Mouse (Mus musculus) left cerebral cortex, postnatal 10 days (tissue): ENCODE data around the gene Col5a1. TPM values are rescaled to one million over a fixed set of nuclear protein-coding genes. Genes with fewer than 3 reads are reported as not detected.

ENCODE experiments used
- DNase-seq, 2 experiments: peaks; one replicate each; pipeline ENCODE4 v3.0.0; 2021 to 2022; ENCODE audit warnings: low spot score in 2 of 2, mixed read lengths in 1 of 2; ENCODE audit errors: extremely low spot score in 1 of 2
- intact Hi-C: fragments of 180-260 bp; cut with DNase I; formaldehyde crosslinking; loops from one replicate; pipeline ENCODE4 v1.15.1; 2025
- total RNA-seq, 2 experiments: library from RNA; stranded (reverse); gene quantifications; 2 replicates each; pipeline ENCODE4 v1.2.3; 2021

Gene Col5a1
- total RNA-seq, 2 experiments from 2014 or later, result 10.4 to 13.1 TPM

DNA sequence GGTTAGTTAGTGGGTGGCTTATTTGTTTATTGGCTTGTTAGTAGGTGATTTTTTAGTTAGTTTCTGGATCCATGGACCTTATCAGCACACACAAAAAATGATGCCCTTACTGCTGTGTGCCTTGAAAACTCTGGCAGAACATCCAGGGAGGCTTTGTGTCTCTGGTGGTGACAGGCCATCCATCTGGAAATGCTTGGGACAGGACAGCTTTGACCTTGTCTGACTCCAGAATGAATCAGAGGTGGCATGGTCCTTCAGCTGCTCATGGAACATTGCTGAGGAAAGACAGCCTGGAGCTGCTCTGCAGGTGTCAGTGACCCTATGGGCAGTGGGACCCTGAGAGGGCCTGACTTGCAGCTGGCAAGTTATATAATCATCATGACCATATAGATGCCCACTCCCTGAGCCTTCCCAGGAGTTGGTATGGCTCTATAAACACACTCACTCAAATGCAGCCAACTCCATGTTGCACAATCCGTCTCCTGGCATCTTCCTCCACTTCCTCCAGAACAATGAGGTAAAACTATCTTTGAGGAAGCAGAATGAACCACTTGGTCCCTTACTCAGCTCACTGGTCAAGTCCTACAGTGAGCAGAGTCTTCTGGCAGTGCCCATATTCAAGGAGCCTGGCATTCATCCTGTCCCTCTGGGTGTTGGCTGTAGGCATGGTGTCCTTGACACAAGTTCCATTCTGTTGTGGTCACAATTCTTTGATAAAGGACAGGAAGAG is 26.5 kb downstream of the Col5a1 start:
- no peak for DNase-seq
- intact Hi-C loops, result no loop called here

DNA sequence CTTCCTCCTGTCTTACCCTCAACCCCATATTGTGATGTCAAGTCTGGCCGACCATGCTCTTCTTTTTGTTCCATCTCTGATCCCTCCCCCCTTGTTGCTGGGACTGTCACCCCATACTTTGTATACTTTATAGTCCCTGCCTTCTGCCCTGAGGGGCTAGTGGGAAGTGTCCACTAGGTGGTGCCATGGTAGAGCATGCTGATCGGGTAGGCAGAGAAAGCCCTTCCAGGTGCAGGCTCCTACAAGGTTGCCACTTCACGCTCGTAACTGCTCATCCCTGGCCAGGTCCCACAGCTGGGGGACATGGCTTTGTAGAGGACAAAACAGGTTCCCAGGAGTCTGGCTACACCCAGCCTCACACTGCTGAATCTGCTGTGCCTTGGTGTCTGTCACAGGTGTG is 29.5 kb downstream of the Col5a1 start:
- no peak for DNase-seq
- intact Hi-C loops, result no loop called here

DNA sequence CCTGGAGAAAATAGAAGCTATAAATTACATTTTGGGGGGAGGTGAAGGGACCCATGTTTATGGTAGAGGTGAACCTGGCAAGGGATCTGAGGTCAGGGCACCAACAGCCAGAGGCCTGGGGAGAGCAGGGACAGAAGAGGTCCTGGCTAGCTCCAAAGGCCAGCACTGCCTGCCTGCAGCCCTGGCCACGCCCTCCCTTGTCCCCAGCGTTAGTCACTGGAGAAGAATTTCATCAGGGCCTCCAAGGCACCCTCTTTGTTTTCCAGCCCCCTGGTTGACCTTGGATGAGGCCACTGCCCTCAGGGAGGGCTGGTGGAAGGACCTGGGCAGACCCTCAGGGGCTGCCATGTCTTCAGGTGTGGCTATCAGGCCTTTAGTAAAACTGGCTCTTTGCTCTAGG is 30.1 kb downstream of the Col5a1 start:
- intact Hi-C loops, result no loop called here
- DNase-seq, result no peak

DNA sequence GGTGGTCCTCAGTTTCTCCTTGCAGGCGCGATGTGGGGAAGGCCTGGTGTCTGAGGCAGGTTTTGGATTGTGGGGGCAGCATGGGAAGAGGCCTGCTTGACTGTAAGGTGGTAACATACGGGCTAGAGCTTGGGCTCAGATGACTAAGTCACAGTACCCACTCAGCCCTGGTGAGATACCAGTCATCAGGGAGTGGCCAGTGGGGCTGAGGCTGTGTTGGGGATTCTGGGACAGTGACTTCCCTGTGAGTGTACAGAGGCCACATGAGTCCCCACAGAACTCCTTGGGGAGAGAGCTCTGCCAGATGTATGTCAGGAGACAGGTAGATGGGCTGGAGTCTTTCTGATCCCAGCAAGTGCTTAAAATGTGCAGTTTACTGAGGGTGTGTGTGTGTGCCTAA is 31.0 kb downstream of the Col5a1 start:
- no peak for DNase-seq
- intact Hi-C loops, result no loop called here

DNA sequence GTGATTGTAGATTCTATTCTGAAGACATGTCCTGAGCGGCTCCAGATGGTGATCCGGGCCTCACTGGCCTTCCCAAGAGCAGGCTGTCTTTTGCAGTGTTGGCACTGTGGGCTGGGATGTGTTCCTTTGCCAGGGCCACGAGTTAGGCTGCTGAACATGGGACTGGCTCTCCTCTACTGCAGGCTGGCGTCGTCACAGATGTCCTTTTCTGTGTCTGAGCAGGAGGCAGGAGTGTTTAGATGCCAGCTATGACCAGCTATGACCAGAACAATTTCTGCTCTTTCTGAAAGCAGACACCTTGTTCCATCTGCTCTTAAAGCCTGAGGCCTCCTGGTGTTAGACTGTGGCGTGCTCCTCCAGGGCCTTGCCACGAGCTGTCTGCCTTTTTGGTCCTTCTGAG is 31.9 kb downstream of the Col5a1 start:
- intact Hi-C loops, result no loop called here
- no peak for DNase-seq

DNA sequence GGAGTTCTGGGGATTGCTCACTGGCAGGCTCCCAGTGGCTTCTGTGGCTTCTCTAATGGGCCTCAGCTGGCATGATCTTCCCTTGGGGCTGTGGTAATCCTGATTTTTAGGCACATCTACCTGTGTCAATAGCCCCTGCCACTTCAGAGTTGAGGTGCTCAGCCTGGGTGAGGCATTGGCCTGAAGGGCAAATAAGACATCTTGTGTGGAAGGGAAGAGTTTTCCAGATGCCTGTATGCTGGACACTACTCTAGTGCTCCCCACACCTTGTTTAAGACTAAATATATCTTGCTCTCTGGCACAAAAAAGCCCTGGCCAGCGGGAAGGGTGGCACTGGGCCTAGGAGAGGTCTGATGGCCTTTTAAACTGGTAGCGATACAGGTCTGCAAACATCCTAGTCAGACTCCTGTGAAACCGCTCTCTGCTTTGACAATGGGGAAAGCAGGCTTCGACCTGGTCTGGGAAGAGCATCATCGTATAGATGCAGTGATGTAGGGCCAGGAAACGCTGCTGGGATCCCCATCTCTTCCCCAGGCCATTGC is 33.2 kb downstream of the Col5a1 start:
- no peak for DNase-seq
- intact Hi-C loops, result no loop called here

DNA sequence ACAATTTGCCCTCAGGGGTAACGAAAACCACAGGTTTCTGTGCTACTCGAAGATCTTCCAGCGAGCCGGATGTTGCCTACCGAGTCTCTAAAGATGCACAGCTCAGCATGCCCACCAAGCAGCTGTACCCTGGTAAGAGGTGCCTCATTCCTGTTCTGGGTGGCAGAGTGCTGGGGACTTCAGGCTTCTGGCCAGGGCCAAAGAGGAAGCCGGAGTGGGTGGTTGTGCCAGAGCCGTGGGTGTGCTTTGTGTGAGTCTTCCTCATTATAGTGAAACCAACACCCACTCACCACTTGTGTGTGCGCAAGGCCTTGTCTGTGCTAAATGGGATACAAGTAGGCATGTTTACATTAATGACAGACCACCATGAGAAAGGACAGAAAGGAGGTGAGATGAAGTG is 35.8 kb downstream of the Col5a1 start:
- intact Hi-C loops, result no loop called here
- DNase-seq, result no peak

DNA sequence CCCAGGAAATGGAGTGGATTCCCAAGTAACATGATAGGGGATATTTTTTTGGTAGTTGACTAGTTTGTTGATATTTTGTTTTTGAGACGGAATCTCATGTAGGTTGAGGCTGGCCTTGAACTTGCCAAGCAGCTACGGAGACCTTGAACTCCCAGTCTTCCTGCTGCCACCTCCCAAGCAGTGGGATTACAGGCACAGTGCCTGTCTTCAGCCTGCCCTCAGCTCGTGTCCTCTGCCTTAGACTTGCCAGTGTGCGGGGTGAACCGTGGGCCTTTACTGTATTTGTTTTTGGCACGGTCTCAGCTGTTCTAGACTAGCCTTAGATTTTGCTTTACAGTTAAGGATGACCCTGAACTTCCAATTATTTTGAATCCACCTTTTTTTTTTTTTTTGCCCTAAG is 37.5 kb downstream of the Col5a1 start:
- intact Hi-C loops, result no loop called here
- no peak for DNase-seq

DNA sequence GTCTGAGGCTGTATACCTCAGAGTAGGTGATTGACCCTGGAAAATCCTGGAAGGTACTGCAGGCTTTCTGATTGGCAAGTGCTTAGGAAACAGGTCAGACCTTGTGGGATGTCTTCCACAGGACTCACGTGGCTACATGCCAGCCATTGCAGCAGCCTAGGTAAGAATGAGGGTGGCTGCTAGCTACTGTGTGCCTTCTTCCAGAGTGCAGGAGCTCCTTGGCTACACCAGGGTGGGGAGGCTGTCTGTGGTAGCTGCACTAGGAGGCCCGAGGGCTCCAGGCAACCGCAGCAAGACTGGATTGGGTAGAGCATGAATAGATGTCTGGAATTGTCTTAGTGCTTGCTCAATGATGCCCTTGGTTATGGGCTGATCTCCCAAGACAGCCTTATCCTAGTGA is 38.2 kb downstream of the Col5a1 start:
- intact Hi-C loops, result no loop called here
- no peak for DNase-seq

DNA sequence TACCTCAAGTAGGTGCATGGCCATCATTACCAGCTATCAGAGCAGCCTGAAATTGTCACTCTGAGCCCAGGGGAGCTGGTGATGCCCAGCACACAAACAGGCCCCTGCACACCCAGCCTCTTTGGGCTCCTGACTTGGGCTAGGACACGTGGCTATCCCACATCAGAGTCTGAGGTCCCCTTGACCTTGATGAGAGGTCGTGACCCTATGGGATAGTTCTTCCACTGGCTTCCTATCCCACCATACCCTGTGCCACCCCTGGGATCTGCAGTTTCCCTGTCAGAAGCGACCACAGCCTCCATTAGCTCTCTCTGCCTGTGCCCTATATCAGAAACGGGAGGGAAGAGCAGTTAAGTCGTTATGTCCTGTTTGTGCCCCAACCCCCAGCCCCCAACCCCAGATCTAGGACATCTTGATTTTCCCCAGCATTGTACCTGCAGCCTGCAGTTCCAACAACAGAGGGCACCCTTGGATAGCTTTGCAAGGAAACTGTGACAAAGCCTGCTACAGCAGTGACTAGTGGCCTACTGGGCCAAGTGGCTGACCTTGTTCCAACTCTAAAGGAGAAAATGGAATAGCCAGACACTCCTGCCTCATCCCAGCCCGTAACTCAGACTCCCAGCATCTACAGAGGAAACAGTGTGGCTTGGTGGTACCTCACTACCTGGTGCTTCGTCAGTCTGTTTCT is 40.4 kb downstream of the Col5a1 start:
- DNase-seq, result peak; percentile 62 to 71
- intact Hi-C loops, result loop anchor here (2.0 to 5.0 kb wide), 2 partner anchors 276 to 492 kb away; no protein-coding TSS in a partner anchor

DNA sequence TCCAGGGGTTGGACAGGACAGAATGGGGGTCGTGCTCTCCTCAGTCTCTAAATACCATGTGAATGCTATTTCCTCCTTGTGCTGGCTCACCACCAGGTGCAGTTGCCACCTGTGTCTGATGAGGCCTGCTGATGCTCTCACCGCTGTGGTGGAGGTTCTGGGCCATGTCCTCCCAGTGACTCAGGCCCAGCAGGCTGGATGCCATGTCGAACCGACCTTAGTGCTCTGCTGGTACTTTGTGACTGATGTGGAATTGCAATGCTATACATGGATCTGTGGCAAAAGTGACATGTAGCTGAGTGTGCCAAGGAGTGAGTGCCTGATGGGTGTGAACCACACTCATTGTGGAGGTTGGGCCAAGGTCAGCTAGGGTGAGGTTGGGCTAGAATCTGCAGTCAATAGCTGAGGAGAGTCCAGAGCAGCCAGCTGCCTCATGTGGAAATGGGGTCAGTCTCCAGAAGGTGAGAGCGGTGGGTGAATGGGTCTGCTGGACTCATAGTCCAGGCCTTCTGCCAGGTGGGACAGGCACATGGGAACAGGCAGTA is 44.3 kb downstream of the Col5a1 start:
- no peak for DNase-seq
- intact Hi-C loops, result loop anchor here (2.0 kb wide), 1 partner anchor 44 kb away; no protein-coding TSS in a partner anchor

DNA sequence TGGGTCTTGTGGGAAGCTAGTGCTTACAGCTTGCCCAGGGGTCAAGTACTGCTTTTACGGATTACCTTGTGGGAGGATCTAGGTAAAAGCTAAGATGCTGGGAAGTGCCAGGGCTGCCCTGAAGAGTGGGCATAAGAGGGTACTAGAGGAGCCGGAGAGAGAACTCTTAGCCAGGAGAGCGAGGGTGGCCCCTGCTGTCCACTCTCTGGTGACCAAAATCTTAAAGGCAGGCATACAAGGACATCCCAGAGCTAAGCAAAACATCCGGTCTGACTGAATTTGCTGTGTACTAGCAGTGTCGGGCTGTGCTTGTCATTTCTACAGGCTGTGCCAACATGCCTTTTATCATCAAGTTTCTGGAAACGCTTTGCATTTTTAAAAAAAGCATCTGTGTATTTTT is 44.9 kb downstream of the Col5a1 start:
- no peak for DNase-seq
- intact Hi-C loops, result loop anchor here (2.0 kb wide), 1 partner anchor 44 kb away; no protein-coding TSS in a partner anchor

DNA sequence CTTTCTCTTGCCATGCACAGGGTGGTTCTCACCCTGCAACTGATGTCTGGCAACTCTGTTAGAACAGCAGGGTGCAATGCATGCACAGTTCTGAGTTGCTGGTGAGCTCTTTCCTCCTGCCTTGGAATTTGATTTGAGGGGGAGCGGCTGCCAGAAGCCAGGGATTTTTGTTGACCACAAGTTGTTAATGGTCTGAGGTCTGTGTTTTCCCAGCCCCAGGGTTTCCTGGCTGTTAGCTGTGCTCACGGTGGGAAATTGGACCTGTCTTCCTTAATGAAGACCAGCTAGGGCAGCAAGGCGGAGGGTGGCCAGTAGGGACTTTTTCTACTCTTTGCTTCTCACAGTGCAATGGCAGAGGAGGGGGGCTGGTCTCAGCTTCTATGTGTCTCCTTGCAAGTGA is 45.7 kb downstream of the Col5a1 start:
- DNase-seq, result no peak
- intact Hi-C loops, result loop anchor here (2.0 kb wide), 1 partner anchor 43 kb away; no protein-coding TSS in a partner anchor

DNA sequence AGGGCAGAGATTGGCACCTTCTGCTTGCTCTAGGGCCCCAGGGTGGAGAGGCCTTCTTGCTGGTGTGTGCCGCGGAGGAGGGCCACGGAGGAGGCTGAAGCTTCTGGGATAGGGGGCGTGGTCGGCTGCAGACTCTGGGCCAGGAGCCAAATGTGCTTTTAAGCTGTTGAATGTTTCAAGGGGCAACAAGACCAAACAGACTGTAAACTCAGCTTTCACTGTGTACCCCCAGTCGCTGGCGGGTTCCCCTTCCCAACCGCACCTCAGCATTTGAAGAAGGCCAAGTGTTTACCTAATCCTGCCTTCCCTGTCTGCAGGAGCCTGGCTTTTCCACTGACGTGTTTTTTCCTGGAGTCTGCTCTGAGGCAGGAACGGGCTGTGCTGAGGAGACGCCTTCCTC is 48.0 kb downstream of the Col5a1 start:
- intact Hi-C loops, result no loop called here
- peak in 1 of 2 experiments; percentile 57 for DNase-seq

DNA sequence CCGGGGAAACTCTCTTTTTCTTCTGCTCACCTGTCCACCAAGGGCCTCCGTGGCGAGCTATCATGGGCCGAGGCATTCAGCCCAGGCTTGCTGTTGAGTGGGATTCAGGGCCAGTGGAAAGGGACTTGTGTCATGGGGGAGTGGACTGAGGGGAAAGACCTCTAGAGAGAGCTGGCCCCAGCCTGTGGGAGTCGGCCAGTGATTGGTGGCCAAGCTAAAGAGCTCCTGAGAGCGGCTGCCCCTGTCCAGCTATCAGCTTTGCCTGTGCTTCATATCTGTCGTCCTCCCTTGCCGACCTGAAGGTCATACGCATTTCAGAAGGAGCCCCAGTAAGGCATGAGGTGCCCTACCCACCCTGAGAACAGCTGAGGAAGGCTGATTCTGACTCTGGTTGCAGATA is 48.6 kb downstream of the Col5a1 start:
- no peak for DNase-seq
- intact Hi-C loops, result no loop called here

DNA sequence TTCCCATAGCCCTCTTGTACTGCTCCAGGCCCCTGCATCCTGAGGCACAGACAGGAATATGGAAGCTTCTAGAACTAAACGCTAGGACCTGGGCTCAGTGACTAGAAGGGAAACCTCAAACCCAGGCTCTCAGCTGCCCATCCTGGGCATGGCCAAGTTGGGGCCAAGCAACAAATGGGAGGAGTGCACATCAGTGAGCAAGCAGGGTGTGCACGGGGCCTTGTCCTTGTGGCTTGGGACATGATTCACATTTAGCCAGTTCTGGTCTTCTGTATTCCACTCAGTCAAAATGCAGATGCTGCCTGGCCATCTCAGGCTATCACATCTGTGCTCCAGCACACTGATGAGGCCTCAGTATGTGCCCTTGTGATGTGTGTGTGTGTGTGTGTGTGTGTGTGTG is 49.2 kb downstream of the Col5a1 start:
- DNase-seq, result no peak
- intact Hi-C loops, result no loop called here

DNA sequence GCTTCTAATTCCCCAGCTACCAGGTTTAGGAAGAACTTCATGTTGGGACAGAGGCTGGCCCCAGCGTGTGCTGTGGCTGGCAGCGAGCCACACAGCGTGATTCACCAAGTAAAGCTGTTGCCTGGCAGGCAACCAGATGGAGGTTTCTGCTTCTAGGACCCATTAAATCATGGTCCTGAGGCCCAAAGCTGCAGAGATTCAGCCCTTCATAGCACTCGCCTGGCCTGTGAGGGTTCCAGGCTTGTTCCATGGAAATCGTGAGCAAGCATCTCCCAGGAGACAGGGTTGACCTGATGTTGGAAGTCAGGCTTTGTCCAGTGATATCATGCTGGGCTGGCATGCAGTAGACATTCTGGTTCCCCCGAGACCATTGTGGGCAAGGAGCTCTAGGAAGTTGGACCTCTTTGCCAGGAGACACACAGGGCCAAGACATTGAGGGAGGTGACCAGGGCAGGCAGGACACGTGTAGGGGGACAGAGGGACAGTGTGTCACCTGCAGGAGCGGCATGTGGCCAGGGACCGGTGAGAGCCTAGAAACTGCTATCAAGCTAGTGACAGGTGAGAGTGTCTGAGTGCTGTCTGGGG is 50.5 kb downstream of the Col5a1 start:
- peak in 1 of 2 experiments; percentile 75 for DNase-seq
- intact Hi-C loops, result no loop called here

DNA sequence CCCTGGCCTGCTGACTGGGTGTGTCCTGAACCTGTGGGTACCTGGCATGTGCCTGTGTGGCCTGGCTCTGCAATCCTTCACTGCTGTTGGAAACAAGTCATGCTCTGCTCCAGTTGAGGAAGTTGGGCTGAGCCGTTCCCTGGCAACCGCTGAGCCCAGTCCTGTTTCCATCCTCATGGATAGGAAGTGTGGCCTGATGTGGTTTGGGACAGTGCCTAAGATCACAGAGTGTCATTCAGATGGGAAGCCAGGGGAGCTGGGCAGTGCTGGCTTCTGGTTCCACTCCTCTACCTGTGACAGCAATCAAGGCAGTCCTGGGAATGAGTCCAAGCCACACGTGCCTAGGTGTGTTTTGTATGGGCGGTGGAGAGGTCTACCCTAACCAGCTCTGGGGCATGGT is 53.2 kb downstream of the Col5a1 start:
- intact Hi-C loops, result no loop called here
- peak in 1 of 2 experiments; percentile 56 for DNase-seq

DNA sequence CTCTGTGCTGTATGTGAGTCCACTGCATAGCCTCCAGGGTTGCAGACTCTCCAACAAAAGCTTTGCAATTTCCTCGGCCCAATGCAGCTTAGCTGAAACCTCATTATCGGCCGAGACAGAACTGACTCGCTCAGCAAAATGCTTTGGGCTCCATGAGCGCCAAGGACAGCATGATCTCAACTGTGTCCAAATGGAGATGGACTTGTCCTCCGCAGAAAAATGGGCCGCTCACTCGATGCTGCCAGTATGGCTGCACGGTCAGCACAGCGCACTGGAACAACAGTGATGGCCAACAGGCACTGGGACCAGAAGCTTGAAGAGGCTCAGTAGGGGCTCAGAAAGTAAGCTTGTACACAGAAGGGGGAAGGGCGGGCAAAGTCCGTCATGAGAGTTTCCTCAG is 53.9 kb downstream of the Col5a1 start:
- intact Hi-C loops, result no loop called here
- no peak for DNase-seq

DNA sequence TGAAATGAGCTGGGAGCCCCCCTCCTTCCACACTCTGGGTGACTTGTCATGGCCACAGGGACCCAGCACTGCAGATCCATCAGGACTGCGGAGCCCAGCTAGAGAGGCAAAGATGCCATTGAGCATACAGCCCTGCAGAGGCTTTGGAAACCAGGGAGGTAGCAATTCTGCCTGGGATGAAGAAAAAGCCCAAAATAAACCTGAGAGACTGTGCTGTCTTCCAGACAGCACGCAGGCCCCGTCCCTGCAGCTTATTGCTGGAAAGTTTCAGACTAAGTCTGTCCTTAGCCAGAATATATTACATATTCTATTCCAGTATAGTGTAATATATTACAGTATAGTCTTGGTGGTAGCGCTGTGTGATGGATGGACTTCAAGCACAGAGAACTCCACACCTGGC is 61.0 kb downstream of the Col5a1 start:
- no peak for DNase-seq
- intact Hi-C loops, result no loop called here
